Mouse (Mus musculus) liver, embryonic 11.5 days (tissue): ENCODE measurements around the gene Plvap. TPM values are rescaled to one million over a fixed set of nuclear protein-coding genes. Genes with fewer than 3 reads are reported as not detected.

Source experiments
- polyA plus RNA-seq: library from polyadenylated mRNA; unstranded; fragments of >200 nt; fragmentation: Nextera tagmentation; extraction: Ambion mirVana; gene quantifications from 2 replicates; pipeline ENCODE4 v1.2.1, GENCODE M21; 2014

Gene Plvap
- polyA plus RNA-seq, 1 experiment from 2014 or later: 57.3 TPM

Other genes starting within 250 kb of the Plvap start
- 19.0 and 20.2 TPM in 2 replicates for gene Myo9b, start 239.0 kb downstream of the Plvap start, polyA plus RNA-seq
- 73.3 and 77.0 TPM in 2 replicates for gene Haus8, start 238.8 kb downstream of the Plvap start, polyA plus RNA-seq
- 86.9 and 97.8 TPM in 2 replicates for gene Use1, start 144.9 kb downstream of the Plvap start, polyA plus RNA-seq
- 5.8 and 6.9 TPM in 2 replicates for gene Ocel1, start 140.5 kb downstream of the Plvap start, polyA plus RNA-seq
- gene Nr2f6, start 129.8 kb downstream of the Plvap start, polyA plus RNA-seq: 43.7 and 44.6 TPM in 2 replicates
- gene Ushbp1, start 116.0 kb downstream of the Plvap start, polyA plus RNA-seq: 6.6 and 6.7 TPM in 2 replicates
- gene Babam1, start 114.9 kb downstream of the Plvap start, polyA plus RNA-seq: 102 and 111 TPM in 2 replicates
- 43.9 and 52.9 TPM in 2 replicates for gene Ankle1, start 105.7 kb downstream of the Plvap start, polyA plus RNA-seq
- 20.6 and 21.4 TPM in 2 replicates for gene Abhd8, start 48.1 kb downstream of the Plvap start, polyA plus RNA-seq
- 215 and 229 TPM in 2 replicates for gene Mrpl34, start 46.8 kb downstream of the Plvap start, polyA plus RNA-seq
- 94.1 and 98.2 TPM in 2 replicates for gene Dda1, start 42.6 kb downstream of the Plvap start, polyA plus RNA-seq
- gene Ano8, start 25.8 kb downstream of the Plvap start, polyA plus RNA-seq: 0.60 and 0.96 TPM in 2 replicates
- 9.5 and 10.4 TPM in 2 replicates for gene Gtpbp3, start 23.6 kb downstream of the Plvap start, polyA plus RNA-seq
- gene Ccdc194, start 14.0 kb upstream of the Plvap start, polyA plus RNA-seq: 0.16 and 0.44 TPM in 2 replicates
- gene Bst2, start 25.7 kb upstream of the Plvap start, polyA plus RNA-seq: 21.9 and 24.0 TPM in 2 replicates
- 68.1 and 71.0 TPM in 2 replicates for gene Mvb12a, start 31.2 kb upstream of the Plvap start, polyA plus RNA-seq
- 0.53 and 1.1 TPM in 2 replicates for gene Tmem221, start 47.1 kb upstream of the Plvap start, polyA plus RNA-seq
- 0.23 and 0.30 TPM in 2 replicates for gene Nxnl1, start 54.8 kb upstream of the Plvap start, polyA plus RNA-seq
- 6.2 and 7.0 TPM in 2 replicates for gene Slc27a1, start 57.1 kb upstream of the Plvap start, polyA plus RNA-seq
- 200 TPM in 2 replicates for gene Pgls, start 80.4 kb upstream of the Plvap start, polyA plus RNA-seq
- gene Fam129c, start 85.9 kb upstream of the Plvap start, polyA plus RNA-seq: 0.88 and 3.8 TPM in 2 replicates
- gene Colgalt1, start 99.2 kb upstream of the Plvap start, polyA plus RNA-seq: 45.2 and 45.4 TPM in 2 replicates
- gene Unc13a, start 160.0 kb upstream of the Plvap start, polyA plus RNA-seq: 0.41 and 0.45 TPM in 2 replicates
- gene Jak3, start 164.5 kb upstream of the Plvap start, polyA plus RNA-seq: 10.1 and 11.0 TPM in 2 replicates
- 1.3 and 2.0 TPM in 2 replicates for gene Insl3, start 177.5 kb upstream of the Plvap start, polyA plus RNA-seq
- gene B3gnt3, start 190.0 kb upstream of the Plvap start, polyA plus RNA-seq: 2.1 and 2.9 TPM in 2 replicates
- gene Fcho1, start 214.0 kb upstream of the Plvap start, polyA plus RNA-seq: 20.8 and 21.1 TPM in 2 replicates